Mouse (Mus musculus): ENCODE measurements at regions not wholly inside any gene's neighbourhood (a gene's known extent, or its start where the extent isn't known, plus 50 kb on each side); places are given as distances from the start of the nearest gene placed in this dataset.
A peak's percentile ranks its signal among the peaks of the same experiment; 100 is the strongest.

GRCm38 (mm10) chr19:49830918-49831317 lies 847.5 kb downstream of the Sorcs1 start:
- WGBS (ENCODE audit: insufficient replicate concordance), result 28% methylated on average over 6 of the region's 6 CpGs
- H3K4me3 ChIP-seq (ENCODE audit: low read depth, low read length), result no peak overlapping the region
- H3K9ac ChIP-seq (ENCODE audit: low read depth, low read length), result no peak overlapping the region
- no peaks in the 10 kb centered on the region for H3K36me3 ChIP-seq (ENCODE audit: control insufficient read depth, insufficient read depth, low read length)
- H3K27me3 ChIP-seq (ENCODE audit: control insufficient read depth, insufficient read depth, low read length), result no peaks in the 10 kb centered on the region
- 0 out of 2 replicates have a peak overlapping the region, but pooled peaks have one; percentile 37 for H3K27ac ChIP-seq (ENCODE audit: low read depth, low read length)
- no peaks in the 10 kb centered on the region for H3K9me3 ChIP-seq (replicated peaks; ENCODE audit: control insufficient read depth, low read length)
- peak overlapping the region; percentile 38 for H3K4me2 ChIP-seq
- ATAC-seq (replicated peaks; ENCODE audit: insufficient number of reproducible peaks, low FRiP score, low TSS enrichment), result peak; percentile 76; the same call in 1 of the 2 replicates
- H3K4me1 ChIP-seq (ENCODE audit: control insufficient read depth, insufficient read depth, low read length), result no peaks in the 10 kb centered on the region

GRCm38 (mm10) chr19:49805636-49806397 lies 872.6 kb downstream of the Sorcs1 start:
- Histone ChIP-seq H3K27me3 (ENCODE audit: control insufficient read depth, insufficient read depth, low read length) (no peaks in the 10 kb centered on the region), H3K4me1 (ENCODE audit: control insufficient read depth, insufficient read depth, low read length) (no peaks in the 10 kb centered on the region), H3K4me2 (no peak overlapping the region), H3K9me3 (replicated peaks; ENCODE audit: control insufficient read depth, low read length) (no peaks in the 10 kb centered on the region), H3K9ac (ENCODE audit: low read depth, low read length) (no peak overlapping the region), H3K36me3 (ENCODE audit: control insufficient read depth, insufficient read depth, low read length) (no peaks in the 10 kb centered on the region), H3K27ac (ENCODE audit: low read depth, low read length) (no peak overlapping the region), H3K4me3 (ENCODE audit: low read depth, low read length) (no peak overlapping the region)
- no peak for ATAC-seq (replicated peaks; ENCODE audit: insufficient number of reproducible peaks, low FRiP score, low TSS enrichment)
- WGBS (ENCODE audit: insufficient replicate concordance), result 41% methylated on average over 3 of the region's 3 CpGs

Measured in heart, embryonic 11.5 days (tissue).